Mouse (Mus musculus) R1 (cell line): ENCODE data around the gene Paqr7.

Source experiments
- DNase-seq: peaks from one replicate; pipeline ENCODE4 v3.0.0-alpha.2; 2018; ENCODE audit warnings: low read depth, low spot score

Paqr7 gene

DNA sequence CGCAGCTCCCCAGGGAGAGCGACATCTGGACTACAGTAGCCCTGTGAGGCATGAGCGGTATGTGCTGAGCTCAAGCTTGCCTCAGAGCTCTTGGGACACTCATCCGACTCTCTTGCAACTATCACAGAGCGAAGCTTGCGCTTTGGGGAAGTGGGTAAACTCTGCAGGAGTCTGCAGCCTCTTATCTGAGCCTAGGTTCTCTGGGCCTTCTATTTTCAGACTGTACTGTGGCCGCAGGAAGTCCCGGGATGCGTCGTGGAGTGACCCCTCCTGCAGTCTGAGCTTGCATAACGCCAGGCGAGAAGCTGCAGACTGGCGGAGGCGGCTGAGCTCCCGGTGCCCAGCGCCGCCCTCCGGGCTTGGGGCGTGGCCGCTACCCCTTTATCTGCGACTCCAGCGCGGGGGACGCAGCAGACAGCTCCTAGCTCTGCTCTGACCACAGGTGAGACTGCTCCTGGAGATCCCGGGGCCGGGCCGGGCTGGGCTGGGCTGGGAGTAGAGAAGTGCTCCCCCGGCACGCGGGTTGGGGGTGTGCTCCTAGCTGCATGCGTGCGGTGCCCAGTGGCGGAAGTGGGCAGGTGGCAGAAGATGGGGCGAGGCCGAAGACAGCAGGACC, at the start of gene Paqr7:
Paqr7 (plus strand) TSS at position 103 of the 616 bp plus-strand sequence.
- DNase-seq: no peak

- peak; percentile 47 for DNase-seq
These were observed 48.5 kb upstream of the Paqr7 start for GRCm38 (mm10) chr4:134447966-134448365.

- peak; percentile 86 for DNase-seq
These were observed 46.7 kb upstream of the Paqr7 start for GRCm38 (mm10) chr4:134449595-134450391.

DNA sequence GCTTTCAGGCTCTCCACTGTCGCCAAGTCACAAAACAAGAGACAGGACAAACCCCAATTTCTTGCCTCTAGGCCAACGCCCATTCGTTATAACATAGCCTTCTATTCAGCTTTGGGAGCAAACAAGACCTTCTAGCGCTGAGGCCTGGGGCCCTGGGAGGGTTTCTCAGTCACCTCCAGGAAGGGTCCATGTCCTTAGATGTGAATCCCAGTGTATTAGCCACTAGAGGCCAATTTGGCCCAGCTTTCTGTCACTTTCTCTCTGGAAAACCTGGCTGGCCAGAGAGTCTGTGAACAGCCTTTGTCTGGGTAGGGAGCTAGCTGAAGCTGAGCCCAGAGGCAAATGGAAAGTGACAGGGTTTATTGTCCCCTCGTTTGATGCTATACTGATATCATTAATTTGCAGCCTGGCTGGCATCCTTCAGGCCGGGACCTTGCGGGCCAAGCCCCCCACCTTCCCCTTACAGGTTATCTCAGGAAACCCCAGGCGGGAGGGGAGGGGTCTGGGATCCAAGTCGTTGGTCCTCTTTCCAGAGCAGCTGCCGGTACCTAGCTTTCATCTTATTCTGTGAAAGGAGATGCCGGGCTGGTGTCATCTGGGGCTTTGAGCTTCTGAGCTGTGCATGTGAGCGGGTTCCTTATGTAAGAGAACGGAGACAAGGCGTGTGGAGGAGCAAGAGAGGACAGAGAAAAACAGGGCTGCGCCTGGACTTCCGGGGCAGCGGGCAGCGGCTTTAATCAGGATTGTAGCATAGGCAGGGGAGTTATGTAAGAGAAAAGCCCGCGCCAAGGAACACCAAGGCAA, 45.9 kb upstream of the Paqr7 start:
- no peak for DNase-seq

GRCm38 (mm10) chr4:134451484-134451883, 45.0 kb upstream of the Paqr7 start:
- DNase-seq: no peak

DNA sequence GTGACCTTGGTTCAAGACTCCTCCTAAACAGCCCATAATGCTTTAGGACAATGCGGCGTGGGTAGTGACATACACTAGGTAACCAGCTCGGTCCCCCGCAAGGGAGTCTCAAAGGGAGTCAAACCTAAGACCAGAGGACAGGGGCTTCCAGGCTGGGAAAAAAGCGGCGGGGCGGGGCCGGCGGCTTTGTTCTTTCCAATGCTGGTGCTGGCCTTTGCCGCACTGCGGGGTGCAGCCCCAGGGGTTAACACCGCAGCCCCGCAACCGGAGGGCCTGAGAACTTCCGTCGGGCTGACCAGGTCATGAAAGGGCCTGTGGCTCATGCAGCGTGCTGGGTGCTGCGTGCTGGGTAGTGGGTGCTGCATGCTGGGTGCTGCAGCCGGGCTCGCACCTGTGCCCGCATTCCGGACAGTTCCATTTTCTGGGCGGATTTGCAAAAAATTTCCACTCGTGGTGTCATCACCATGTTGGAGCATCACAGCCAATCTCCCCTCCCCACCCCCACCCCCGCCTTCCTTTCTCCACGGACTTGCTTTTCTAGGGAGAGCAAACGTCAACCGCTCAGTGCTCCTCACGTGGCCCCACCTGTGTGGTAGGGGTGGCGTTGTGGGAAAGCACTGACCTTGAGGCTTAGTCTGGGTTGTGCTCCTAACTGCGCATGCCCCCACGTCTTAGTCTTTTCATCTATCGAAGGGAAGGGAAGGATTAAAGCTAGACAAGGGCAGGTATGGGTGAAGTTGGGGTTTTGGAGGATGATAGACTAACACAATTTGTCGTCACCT, 42.7 kb upstream of the Paqr7 start:
- DNase-seq: peak; percentile 75

DNA sequence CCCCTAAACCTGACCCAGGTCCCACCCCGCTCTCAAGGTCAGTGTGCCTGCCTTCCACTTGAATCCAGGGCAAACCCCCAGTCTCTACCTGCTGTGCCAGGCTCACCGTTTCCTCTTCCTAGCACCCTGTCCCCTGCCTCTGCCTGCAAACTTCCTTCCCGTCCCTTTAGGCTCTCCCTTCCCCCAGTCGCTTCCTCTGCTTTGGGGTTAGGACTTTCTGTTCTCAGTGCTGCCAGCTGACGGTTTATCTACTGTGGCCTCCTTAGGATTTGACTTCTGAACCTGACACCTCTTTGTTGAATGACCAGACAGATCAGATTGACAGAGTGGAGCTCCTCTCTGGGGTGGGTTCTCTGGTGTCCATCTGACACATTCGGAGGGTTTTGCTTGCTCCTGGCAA, 41.2 kb upstream of the Paqr7 start:
- no peak for DNase-seq

GRCm38 (mm10) chr4:134457130-134457825, 39.2 kb upstream of the Paqr7 start:
- peak; percentile 93 for DNase-seq

DNA sequence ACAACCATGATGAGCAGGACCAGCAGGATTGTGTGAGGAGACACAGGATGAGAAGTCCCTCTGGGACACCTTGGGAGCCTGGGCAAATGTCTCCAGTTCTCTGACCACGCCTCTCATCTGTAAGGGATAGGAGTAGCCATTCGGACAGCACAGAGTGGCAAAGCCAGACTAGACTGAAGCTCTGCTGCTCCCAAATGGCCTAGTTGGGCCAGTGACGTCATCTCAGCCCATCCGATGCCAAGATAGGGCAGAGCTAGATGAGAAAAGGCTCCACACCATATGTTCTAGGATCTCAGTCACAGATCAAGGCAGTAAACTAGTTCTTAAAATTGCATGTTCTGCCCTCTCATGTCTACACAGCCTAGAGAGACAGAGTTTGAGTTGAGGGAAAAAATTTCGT, 37.6 kb upstream of the Paqr7 start:
- no peak for DNase-seq

- no peak for DNase-seq
These were observed 36.2 kb upstream of the Paqr7 start for GRCm38 (mm10) chr4:134460277-134460676.

DNA sequence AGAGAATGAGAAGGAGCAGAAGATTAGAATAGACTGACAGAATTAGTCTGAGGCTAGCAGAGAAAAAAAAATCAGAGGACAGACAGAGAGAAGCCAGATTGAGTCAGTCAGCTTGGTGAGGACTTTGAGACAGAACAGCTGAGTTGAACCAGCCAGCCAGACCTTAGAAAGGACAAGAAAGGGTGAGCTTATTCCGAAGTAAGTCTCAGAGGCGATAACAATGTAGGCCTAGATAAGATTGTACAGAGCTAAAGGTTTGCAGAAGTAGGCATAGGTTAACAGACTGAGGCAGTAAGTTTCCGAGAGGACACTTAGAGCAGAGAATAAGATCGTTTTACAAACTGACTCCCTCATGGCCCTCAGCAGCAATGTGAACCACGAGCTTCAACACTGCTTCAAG, 35.2 kb upstream of the Paqr7 start:
- no peak for DNase-seq

DNA sequence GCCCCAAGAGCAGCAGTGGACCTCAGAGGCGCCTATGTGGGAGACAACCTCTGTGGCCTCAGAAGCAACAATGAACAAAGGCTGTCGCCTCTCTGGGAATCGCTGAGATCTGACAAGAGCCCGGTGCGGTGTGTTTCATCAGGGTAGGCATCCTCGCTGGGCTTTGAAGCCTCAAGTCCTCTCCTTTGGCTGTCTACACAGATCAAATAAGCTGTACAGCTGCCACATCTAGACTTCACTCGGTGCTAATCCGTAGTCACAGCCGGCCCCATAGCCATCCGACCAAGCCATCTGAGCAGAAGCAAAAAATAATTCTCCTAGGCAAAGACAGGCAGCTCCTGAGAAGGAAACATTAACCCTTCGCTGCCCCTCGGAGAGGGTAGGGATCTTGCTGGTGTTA, 30.7 kb upstream of the Paqr7 start:
- no peak for DNase-seq

- peak; percentile 38 for DNase-seq
These were observed 29.9 kb upstream of the Paqr7 start for GRCm38 (mm10) chr4:134466381-134467262.

GRCm38 (mm10) chr4:134467435-134468214, 28.9 kb upstream of the Paqr7 start:
- peak; percentile 98 for DNase-seq

DNA sequence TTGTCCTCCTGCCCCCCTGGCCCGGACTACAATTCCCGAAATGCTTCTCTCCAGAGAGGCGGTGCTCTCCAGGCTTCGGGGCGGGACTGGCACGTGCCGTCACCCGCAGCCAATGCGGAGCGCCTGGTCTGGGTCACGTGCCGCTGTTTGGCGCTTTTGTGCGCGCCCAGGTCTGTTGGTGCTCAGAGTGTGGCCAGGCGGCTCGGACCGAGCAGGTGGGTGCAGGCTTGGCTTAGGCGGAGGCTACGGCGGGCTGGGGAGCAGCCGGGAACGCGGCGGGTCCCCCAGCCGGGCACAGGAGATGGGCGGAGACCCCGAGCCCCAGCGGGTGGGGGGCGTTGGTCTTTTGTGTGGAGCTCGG, 28.3 kb upstream of the Paqr7 start, which contains the start of gene Stmn1:
Stmn1 (plus strand) TSS at position 106 of the 361 bp plus-strand sequence.
- peak; percentile 99 for DNase-seq

DNA sequence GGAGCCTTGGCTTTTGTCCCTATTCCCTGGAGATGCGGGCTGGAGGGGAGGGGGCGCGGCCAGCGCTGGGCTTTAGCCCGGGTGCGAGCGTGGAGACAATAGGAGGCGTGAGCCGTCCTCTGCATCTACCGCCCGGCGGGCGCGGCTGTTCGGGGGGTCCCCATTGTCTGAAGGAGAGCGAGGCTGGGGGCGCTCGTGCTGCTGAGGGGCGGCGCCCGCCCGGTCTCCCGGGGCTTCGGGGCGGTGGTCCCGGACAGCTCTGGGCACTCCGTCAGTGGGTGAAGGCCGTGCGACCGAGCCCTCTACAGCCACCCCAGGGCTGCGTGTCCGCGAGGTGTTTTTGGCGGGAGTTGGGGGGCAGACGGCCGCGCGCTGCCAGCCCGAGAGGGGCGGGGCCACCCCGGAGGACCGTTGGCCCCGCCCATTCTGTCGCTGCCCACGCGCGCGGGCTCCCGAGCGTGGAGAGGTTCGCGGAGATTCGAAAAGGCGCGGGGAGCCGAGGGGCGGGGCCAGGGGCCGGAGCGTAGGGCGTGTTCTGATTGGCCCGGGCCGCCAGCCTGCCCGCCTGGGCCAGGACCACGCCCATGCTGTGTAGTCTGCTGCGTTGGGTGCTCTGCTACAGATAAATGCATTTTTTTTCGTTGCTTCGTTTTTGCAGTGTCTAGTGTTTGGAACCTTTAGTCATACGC, 27.8 kb upstream of the Paqr7 start:
- DNase-seq: peak; percentile 95

GRCm38 (mm10) chr4:134469341-134469796, 27.1 kb upstream of the Paqr7 start:
- DNase-seq: peak; percentile 69

DNA sequence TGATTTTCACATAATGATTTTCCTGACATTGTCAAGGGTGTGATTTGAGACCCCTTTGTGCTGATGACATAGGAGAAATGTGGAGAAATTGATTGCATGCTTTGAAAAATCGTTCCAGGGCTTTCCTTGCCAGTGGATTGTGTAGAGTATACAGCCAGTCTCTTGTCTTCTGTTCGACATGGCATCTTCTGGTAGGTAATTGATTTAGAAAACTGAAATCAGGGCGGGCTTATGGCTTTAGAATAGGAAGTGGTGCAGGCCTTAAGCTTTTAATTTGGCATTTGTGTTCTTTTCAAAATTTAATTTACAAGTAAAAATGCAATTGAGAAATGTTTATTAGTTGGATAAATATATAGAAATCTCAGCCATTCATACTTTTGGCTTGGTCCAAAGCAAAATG, 26.5 kb upstream of the Paqr7 start:
- no peak for DNase-seq
